9 mouse cellular contexts compared by ENCODE assay signal in the genomic region with DNA sequence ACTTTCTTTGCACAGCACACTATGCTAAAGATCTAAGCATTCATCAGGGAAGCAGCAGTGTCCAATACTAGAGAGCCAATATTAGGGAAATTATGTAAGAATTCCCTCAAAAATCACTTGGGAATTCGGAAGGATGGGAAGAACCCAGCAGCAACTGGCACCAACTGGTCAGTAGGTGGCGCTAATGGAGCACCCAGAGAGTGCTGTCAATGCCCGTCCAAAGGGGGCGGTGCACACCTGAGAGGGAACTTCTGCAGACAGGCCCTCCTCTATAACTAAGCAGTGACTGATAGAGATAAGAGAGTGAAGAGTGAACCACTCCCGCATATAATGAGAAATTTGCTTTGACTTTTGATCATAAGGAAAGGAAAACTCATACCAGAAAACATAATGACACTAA. TPM values are rescaled to one million over a fixed set of nuclear protein-coding genes. Genes with fewer than 3 reads are reported as not detected.
DNase-seq lines count a peak whose midpoint lies in the region; ATAC-seq lines count a peak whose summit lies in the region.
"Had no signal": no experiment of that assay in that cellular context is flagged by ENCODE, and none has a peak within 500 bp of the region (broad histone marks: within the 10 kb centered on the region; RNA-seq: fewer than 3 reads in every experiment).

No protein-coding gene starts in this region.

- ATAC-seq in midbrain, embryonic 15.5 days (replicated peaks) = no peak
- peak; percentile 91 for ATAC-seq in intestine, embryonic 16.5 days
- no peak for ATAC-seq in limb, embryonic 11.5 days (ENCODE audit: insufficient number of reproducible peaks, low FRiP score, low TSS enrichment, low read depth)
- peak; percentile 31; the same call in 1 of the 2 replicates for ATAC-seq in neural tube, embryonic 11.5 days (ENCODE audit: insufficient read depth, low FRiP score, low TSS enrichment)

- H3K4me2 ChIP-seq in midbrain, embryonic 15.5 days = no peak overlapping the region
- no peak overlapping the region for H3K4me2 ChIP-seq in intestine, embryonic 16.5 days (ENCODE audit: low read depth, low read length)
- H3K4me2 ChIP-seq in limb, embryonic 11.5 days (ENCODE audit: low read depth, severe bottlenecking) = no peak overlapping the region
- H3K4me2 ChIP-seq in neural tube, embryonic 11.5 days (ENCODE audit: low read depth) = no peak overlapping the region

- no peak overlapping the region for H3K4me3 ChIP-seq in midbrain, embryonic 10.5 days
- H3K4me3 ChIP-seq in midbrain, embryonic 15.5 days = no peak overlapping the region
- H3K4me3 ChIP-seq in intestine, embryonic 16.5 days (ENCODE audit: low read length) = no peak overlapping the region
- H3K4me3 ChIP-seq in limb, embryonic 11.5 days (ENCODE audit: low read depth, low read length) = no peak overlapping the region
- no peak overlapping the region for H3K4me3 ChIP-seq in neural tube, embryonic 11.5 days (ENCODE audit: low read depth, low read length)

- DNase-seq in midbrain, embryonic 10.5 days (ENCODE audit: low spot score) = peak; percentile 59
- DNase-seq in c-Kit-positive CD71-positive TER-119-positive erythroid progenitor cells, embryonic 14.5 days (ENCODE audit: low spot score) = peak; percentile 48
- peak; percentile 66 for DNase-seq in gastrocnemius, adult 18-20 months (ENCODE audit: low spot score)
- DNase-seq in limb, embryonic 11.5 days (ENCODE audit: low spot score) = peak; percentile 79
- DNase-seq in neural tube, embryonic 11.5 days (ENCODE audit: low spot score) = peak; percentile 72
- DNase-seq in thymus, adult 18-20 months = peak; percentile 29 to 41

- H3K9ac ChIP-seq in midbrain, embryonic 15.5 days = no peak overlapping the region
- no peak overlapping the region for H3K9ac ChIP-seq in intestine, embryonic 16.5 days (ENCODE audit: low read depth, low read length)
- no peak overlapping the region for H3K9ac ChIP-seq in limb, embryonic 11.5 days (ENCODE audit: low read length)
- H3K9ac ChIP-seq in neural tube, embryonic 11.5 days (ENCODE audit: low read length) = no peak overlapping the region

- no peaks in the 10 kb centered on the region for H3K9me3 ChIP-seq in midbrain, embryonic 10.5 days (replicated peaks)
- H3K9me3 ChIP-seq in midbrain, embryonic 15.5 days = no peaks in the 10 kb centered on the region
- H3K9me3 ChIP-seq in intestine, embryonic 16.5 days (ENCODE audit: control insufficient read depth, low read length) = no peaks in the 10 kb centered on the region
- H3K9me3 ChIP-seq in limb, embryonic 11.5 days (ENCODE audit: control insufficient read depth, low read length) = no peaks in the 10 kb centered on the region
- H3K9me3 ChIP-seq in neural tube, embryonic 11.5 days (ENCODE audit: control insufficient read depth, low read length) = no peaks in the 10 kb centered on the region

- no peaks in the 10 kb centered on the region for H3K4me1 ChIP-seq in midbrain, embryonic 10.5 days
- H3K4me1 ChIP-seq in midbrain, embryonic 15.5 days = no peaks in the 10 kb centered on the region
- H3K4me1 ChIP-seq in intestine, embryonic 16.5 days (ENCODE audit: control insufficient read depth, insufficient read depth, low read length) = no peaks in the 10 kb centered on the region
- H3K4me1 ChIP-seq in limb, embryonic 11.5 days (ENCODE audit: control insufficient read depth, insufficient read depth, low read length) = no peaks in the 10 kb centered on the region
- no peaks in the 10 kb centered on the region for H3K4me1 ChIP-seq in neural tube, embryonic 11.5 days (ENCODE audit: control insufficient read depth, insufficient read depth, low read length)

- no peak overlapping the region for H3K27ac ChIP-seq in midbrain, embryonic 10.5 days (replicated peaks)
- no peak overlapping the region for H3K27ac ChIP-seq in midbrain, embryonic 15.5 days
- H3K27ac ChIP-seq in intestine, embryonic 16.5 days (ENCODE audit: low read length) = no peak overlapping the region
- H3K27ac ChIP-seq in limb, embryonic 11.5 days (replicated peaks; ENCODE audit: low read depth, low read length) = no peak overlapping the region
- H3K27ac ChIP-seq in neural tube, embryonic 11.5 days (ENCODE audit: low read depth, low read length) = no peak overlapping the region

- H3K36me3 ChIP-seq in midbrain, embryonic 10.5 days = no peaks in the 10 kb centered on the region
- H3K36me3 ChIP-seq in midbrain, embryonic 15.5 days (replicated peaks) = no peaks in the 10 kb centered on the region
- no peaks in the 10 kb centered on the region for H3K36me3 ChIP-seq in intestine, embryonic 16.5 days (ENCODE audit: control insufficient read depth, insufficient read depth, low read length)
- H3K36me3 ChIP-seq in limb, embryonic 11.5 days (ENCODE audit: control insufficient read depth, insufficient read depth, low read length) = no peaks in the 10 kb centered on the region
- no peaks in the 10 kb centered on the region for H3K36me3 ChIP-seq in neural tube, embryonic 11.5 days (ENCODE audit: control insufficient read depth, insufficient read depth, low read length)

- WGBS in midbrain, embryonic 10.5 days = 6% methylated on average over 5 of the region's 5 CpGs
- WGBS in midbrain, embryonic 15.5 days = 8% methylated on average over 5 of the region's 5 CpGs
- WGBS in intestine, embryonic 16.5 days = 6% methylated on average over 5 of the region's 5 CpGs
- 4% methylated on average over 5 of the region's 5 CpGs for WGBS in limb, embryonic 11.5 days
- WGBS in neural tube, embryonic 11.5 days = 9% methylated on average over 5 of the region's 5 CpGs

- no peaks in the 10 kb centered on the region for H3K27me3 ChIP-seq in midbrain, embryonic 10.5 days (ENCODE audit: low read depth, poor library complexity, severe bottlenecking)
- H3K27me3 ChIP-seq in midbrain, embryonic 15.5 days (replicated peaks) = no peaks in the 10 kb centered on the region
- no peaks in the 10 kb centered on the region for H3K27me3 ChIP-seq in intestine, embryonic 16.5 days (replicated peaks; ENCODE audit: control insufficient read depth, insufficient read depth, low read length)
- no peaks in the 10 kb centered on the region for H3K27me3 ChIP-seq in limb, embryonic 11.5 days (ENCODE audit: control insufficient read depth, insufficient read depth, low read length)
- H3K27me3 ChIP-seq in neural tube, embryonic 11.5 days (ENCODE audit: control insufficient read depth, insufficient read depth, low read length) = no peaks in the 10 kb centered on the region

RNA-seq across cellular contexts. Expression of a gene that starts 4.0 kb away (rescaled TPM):
- polyA plus RNA-seq in midbrain, embryonic 10.5 days (2016; fragmentation: Nextera tagmentation; extraction: Ambion mirVana) = not detected in 2 replicates
- not detected in 2 replicates for polyA plus RNA-seq in midbrain, embryonic 15.5 days (2015; fragmentation: Nextera tagmentation; extraction: Ambion mirVana)
- total RNA-seq in gastrocnemius, adult 18-20 months (2021) = not detected
- not detected in 2 replicates for polyA plus RNA-seq in intestine, embryonic 16.5 days (2015; fragmentation: Nextera tagmentation; extraction: Ambion mirVana)
- polyA plus RNA-seq in limb, embryonic 11.5 days (2014; fragmentation: Nextera tagmentation; extraction: Ambion mirVana) = not detected in 2 replicates
- not detected in 2 replicates for polyA plus RNA-seq in neural tube, embryonic 11.5 days (2014; fragmentation: Nextera tagmentation; extraction: Ambion mirVana)
- polyA plus RNA-seq: neural tube, embryonic 14.5 days had no signal

RNA-seq across cellular contexts. Expression of a gene that starts 16.6 kb away (rescaled TPM):
- polyA plus RNA-seq in midbrain, embryonic 10.5 days (2016; fragmentation: Nextera tagmentation; extraction: Ambion mirVana) = 0.21 and 0.29 TPM in 2 replicates
- 0.38 and 0.56 TPM in 2 replicates for polyA plus RNA-seq in midbrain, embryonic 15.5 days (2015; fragmentation: Nextera tagmentation; extraction: Ambion mirVana)
- not detected for total RNA-seq in gastrocnemius, adult 18-20 months (2021)
- 0.11 and 0.20 TPM in 2 replicates for polyA plus RNA-seq in intestine, embryonic 16.5 days (2015; fragmentation: Nextera tagmentation; extraction: Ambion mirVana)
- polyA plus RNA-seq in limb, embryonic 11.5 days (2014; fragmentation: Nextera tagmentation; extraction: Ambion mirVana) = 0.18 and 0.25 TPM in 2 replicates
- polyA plus RNA-seq in neural tube, embryonic 11.5 days (2014; fragmentation: Nextera tagmentation; extraction: Ambion mirVana) = 0.16 and 0.17 TPM in 2 replicates

RNA-seq across cellular contexts. Expression of a gene that starts 18.8 kb away (rescaled TPM):
- 3.6 and 4.9 TPM in 2 replicates for polyA plus RNA-seq in midbrain, embryonic 10.5 days (2016; fragmentation: Nextera tagmentation; extraction: Ambion mirVana)
- 0.24 and 0.31 TPM in 2 replicates for polyA plus RNA-seq in midbrain, embryonic 15.5 days (2015; fragmentation: Nextera tagmentation; extraction: Ambion mirVana)
- under 1 TPM in 1 of 2 experiments, not detected in 1; 0.09 TPM for total RNA-seq in gastrocnemius, adult 18-20 months (2021)
- 0.78 and 1.2 TPM in 2 replicates for polyA plus RNA-seq in intestine, embryonic 16.5 days (2015; fragmentation: Nextera tagmentation; extraction: Ambion mirVana)
- polyA plus RNA-seq in limb, embryonic 11.5 days (2014; fragmentation: Nextera tagmentation; extraction: Ambion mirVana) = 3.5 and 5.5 TPM in 2 replicates
- 2.5 and 3.1 TPM in 2 replicates for polyA plus RNA-seq in neural tube, embryonic 11.5 days (2014; fragmentation: Nextera tagmentation; extraction: Ambion mirVana)

RNA-seq across cellular contexts. Expression of a gene that starts 35.2 kb away (rescaled TPM):
- polyA plus RNA-seq in midbrain, embryonic 10.5 days (2016; fragmentation: Nextera tagmentation; extraction: Ambion mirVana) = not detected in 2 replicates
- polyA plus RNA-seq in midbrain, embryonic 15.5 days (2015; fragmentation: Nextera tagmentation; extraction: Ambion mirVana) = not detected in 2 replicates
- total RNA-seq in gastrocnemius, adult 18-20 months (2021) = not detected
- not detected in 2 replicates for polyA plus RNA-seq in intestine, embryonic 16.5 days (2015; fragmentation: Nextera tagmentation; extraction: Ambion mirVana)
- polyA plus RNA-seq in limb, embryonic 11.5 days (2014; fragmentation: Nextera tagmentation; extraction: Ambion mirVana) = not detected in 2 replicates
- 0.11 TPM in 1 of 2 replicates, not detected in the other for polyA plus RNA-seq in neural tube, embryonic 11.5 days (2014; fragmentation: Nextera tagmentation; extraction: Ambion mirVana)
- polyA plus RNA-seq: neural tube, embryonic 14.5 days had no signal

RNA-seq across cellular contexts. Expression of a gene that starts 44.4 kb away (rescaled TPM):
- polyA plus RNA-seq in midbrain, embryonic 10.5 days (2016; fragmentation: Nextera tagmentation; extraction: Ambion mirVana) = 0.44 and 0.93 TPM in 2 replicates
- polyA plus RNA-seq in midbrain, embryonic 15.5 days (2015; fragmentation: Nextera tagmentation; extraction: Ambion mirVana) = 0.94 and 1.2 TPM in 2 replicates
- total RNA-seq in gastrocnemius, adult 18-20 months (2021) = 1 to 10 TPM; 1.1 to 1.2 TPM
- 2.0 and 2.6 TPM in 2 replicates for polyA plus RNA-seq in intestine, embryonic 16.5 days (2015; fragmentation: Nextera tagmentation; extraction: Ambion mirVana)
- 0.64 and 1.4 TPM in 2 replicates for polyA plus RNA-seq in limb, embryonic 11.5 days (2014; fragmentation: Nextera tagmentation; extraction: Ambion mirVana)
- polyA plus RNA-seq in neural tube, embryonic 11.5 days (2014; fragmentation: Nextera tagmentation; extraction: Ambion mirVana) = 0.74 and 0.84 TPM in 2 replicates

Comparison
In these comparisons a context has a peak if more than half of its experiments do, and no peak if none do; other contexts are left out.
1. ATAC-seq: peak in intestine, embryonic 16.5 days (single experiment) and neural tube, embryonic 11.5 days (single experiment); none in midbrain, embryonic 15.5 days (single experiment) and limb, embryonic 11.5 days (single experiment).
2. Peak in every context shown above with its lines, with median percentiles within 50 percentile points of each other: DNase-seq.